Mouse (Mus musculus) liver, adult 2 months (tissue): Measurements from ENCODE around the gene Arl16. TPM values are rescaled to one million over a fixed set of nuclear protein-coding genes. Genes with fewer than 3 reads are reported as not detected.

Source experiments
- DNase-seq: peaks from one replicate; pipeline ENCODE4 v3.0.0-alpha.2; 2011; ENCODE audit warnings: low read depth, low spot score; ENCODE audit errors: extremely low read depth
- H3K27ac ChIP-seq: fragments of 200-500 bp; replicated peaks from 2 replicates; pipeline ENCODE4 v1.5.1; 2012; ENCODE audit warnings: low read depth, mild to moderate bottlenecking, control low read depth, inconsistent platforms, low read length; ENCODE audit not compliant: insufficient read depth
- H3K27me3 ChIP-seq: fragments of 200-500 bp; 2 replicates; pipeline ENCODE4 v1.6.1; 2012; ENCODE audit warnings: mild to moderate bottlenecking, moderate library complexity, low read length, inconsistent platforms; ENCODE audit not compliant: control insufficient read depth, insufficient read depth
- H3K36me3 ChIP-seq: fragments of 200-500 bp; 2 replicates; pipeline ENCODE4 v1.6.1; 2012; ENCODE audit warnings: low read length, inconsistent platforms; ENCODE audit not compliant: control insufficient read depth, insufficient read depth
- H3K4me1 ChIP-seq: fragments of 200-500 bp; 2 replicates; pipeline ENCODE4 v1.6.1; 2011; ENCODE audit warnings: low read length; ENCODE audit not compliant: control insufficient read depth, insufficient read depth
- H3K4me3 ChIP-seq: fragments of 200-500 bp; 2 replicates; pipeline ENCODE4 v1.5.1; 2011; ENCODE audit warnings: low read depth, mild to moderate bottlenecking, control low read depth, low read length, moderate library complexity; ENCODE audit not compliant: insufficient read depth
- H3K79me2 ChIP-seq: fragments of 200-500 bp; 2 replicates; pipeline ENCODE4 v1.6.1; 2012; ENCODE audit warnings: inconsistent platforms, mild to moderate bottlenecking, low read length, moderate library complexity; ENCODE audit not compliant: control insufficient read depth, insufficient read depth
- H3K9ac ChIP-seq: fragments of 200-500 bp; 2 replicates; pipeline ENCODE4 v1.6.1; 2012; ENCODE audit warnings: low read depth, mild to moderate bottlenecking, control low read depth, inconsistent platforms, low read length
- CTCF ChIP-seq: fragments of 200-500 bp; IDR thresholded peaks from 2 replicates; pipeline ENCODE4 v1.5.1; 2011; ENCODE audit warnings: low read depth, low read length, control low read depth
- POLR2A ChIP-seq: fragments of 200-500 bp; IDR thresholded peaks from 2 replicates; pipeline ENCODE4 v1.6.1; 2011; ENCODE audit warnings: low read length, control low read depth; ENCODE audit not compliant: insufficient read depth; ENCODE audit errors: extremely low read depth
- WGBS: fragments of 180-500 bp; shearing (Covaris S2); methylation state at CpG from one replicate; pipeline ENCODE4 v1.1.7; 2018; 5-methylcytosine and 5-hydroxymethylcytosine counted together
- polyA plus RNA-seq: library from polyadenylated mRNA; depleted of rRNA; stranded (reverse); fragments of >200 nt; gene quantifications from 2 replicates; pipeline ENCODE4 v1.2.3, GENCODE M21; 2012
- total RNA-seq: library from RNA; depleted of rRNA; stranded (reverse); fragments of >200 nt; gene quantifications from 2 replicates; pipeline ENCODE4 v1.2.3, GENCODE M21; 2014

Gene Arl16
- total and polyA plus RNA-seq, 2 experiments = 9.6 to 12.2 TPM

- TF ChIP-seq POLR2A = no peak
- H3K4me3 ChIP-seq = no peak overlapping the region
- no peak for DNase-seq
- H3K4me1 ChIP-seq = peaks cover 11% of the 10 kb centered on the region; the same call in 1 of the 2 replicates
- peaks cover 9% of the 10 kb centered on the region; the same call in 1 of the 2 replicates for H3K79me2 ChIP-seq
- WGBS = 88% methylated on average over 7 of the region's 7 CpGs
- H3K27me3 ChIP-seq = no peaks in the 10 kb centered on the region
- H3K27ac ChIP-seq = no peak overlapping the region
- H3K36me3 ChIP-seq = peaks cover 27% of the 10 kb centered on the region
- H3K9ac ChIP-seq = no peak overlapping the region
Measured at GRCm38 (mm10) chr11:120483448-120483934, 16.1 kb upstream of the Arl16 start.

GRCm38 (mm10) chr11:120472052-120472451 lies 4.6 kb upstream of the Arl16 start:
- Histone ChIP-seq H3K4me1 (peaks cover 20% of the 10 kb centered on the region), H3K27me3 (no peaks in the 10 kb centered on the region), H3K79me2 (peaks cover 14% of the 10 kb centered on the region), H3K4me3 (no peak overlapping the region), H3K9ac (peak overlapping the region; percentile 19; the same call in 1 of the 2 replicates), H3K27ac (peak overlapping the region; percentile 77), H3K36me3 (peaks cover 33% of the 10 kb centered on the region)
- peak; percentile 96 for DNase-seq
- TF ChIP-seq CTCF (0 out of 2 replicates have a peak, but pooled peaks have one; percentile 8), POLR2A (0 out of 2 replicates have a peak, but pooled peaks have one; percentile 45)
- 23% methylated on average over 6 of the region's 6 CpGs for WGBS

- TF ChIP-seq CTCF (no peak), POLR2A (no peak)
- WGBS = 0% methylated on average over 33 of the region's 33 CpGs
- H3K9ac ChIP-seq = peak overlapping the region; percentile 95
- H3K4me3 ChIP-seq = peak overlapping the region; percentile 90
- H3K36me3 ChIP-seq = peaks cover 11% of the 10 kb centered on the region
- no peak for DNase-seq
- H3K27me3 ChIP-seq = no peaks in the 10 kb centered on the region
- H3K4me1 ChIP-seq = peaks cover 25% of the 10 kb centered on the region
- peaks cover 10% of the 10 kb centered on the region for H3K79me2 ChIP-seq
- peak overlapping the region; percentile 59 for H3K27ac ChIP-seq
Measured at GRCm38 (mm10) chr11:120467736-120468092, 307 bp upstream of the Arl16 start.

- Histone ChIP-seq H3K27me3 (no peaks in the 10 kb centered on the region), H3K4me3 (no peak overlapping the region), H3K36me3 (peaks cover 7% of the 10 kb centered on the region), H3K27ac (no peak overlapping the region), H3K79me2 (peaks cover 10% of the 10 kb centered on the region), H3K4me1 (peaks cover 13% of the 10 kb centered on the region), H3K9ac (no peak overlapping the region)
- WGBS = 50% methylated on average over 4 of the region's 4 CpGs
- TF ChIP-seq CTCF (no peak), POLR2A (no peak)
- peak; percentile 61 for DNase-seq
Measured at GRCm38 (mm10) chr11:120465521-120465920, 1.9 kb downstream of the Arl16 start.

DNA sequence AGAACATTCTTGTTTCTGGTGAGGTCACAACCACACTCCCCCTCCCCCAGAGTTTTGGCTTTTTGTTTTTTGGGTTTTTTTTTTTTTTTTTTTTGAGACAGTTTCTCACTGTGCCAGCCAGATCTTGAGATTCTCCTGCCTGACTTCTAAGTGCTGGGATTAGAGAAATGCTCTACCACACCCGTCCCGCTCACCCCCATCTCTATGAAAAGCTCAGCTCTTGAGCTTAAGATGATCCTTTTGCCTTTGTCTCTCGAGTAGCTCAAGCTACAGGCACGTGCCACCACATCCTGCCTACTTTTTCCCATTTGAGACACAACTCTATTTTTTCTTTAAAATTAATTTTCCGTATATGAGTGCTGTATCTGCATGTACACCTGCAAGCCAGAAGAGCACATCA lies 3.0 kb downstream of the Arl16 start:
- TF ChIP-seq POLR2A (no peak), CTCF (no peak)
- H3K9ac ChIP-seq = no peak overlapping the region
- H3K4me3 ChIP-seq = no peak overlapping the region
- H3K79me2 ChIP-seq = peaks cover 13% of the 10 kb centered on the region
- DNase-seq = no peak
- 88% methylated on average over 5 of the region's 5 CpGs for WGBS
- H3K27me3 ChIP-seq = no peaks in the 10 kb centered on the region
- H3K36me3 ChIP-seq = no peaks in the 10 kb centered on the region
- peaks cover 13% of the 10 kb centered on the region for H3K4me1 ChIP-seq
- no peak overlapping the region for H3K27ac ChIP-seq

- H3K27ac ChIP-seq = no peak overlapping the region
- H3K36me3 ChIP-seq = no peaks in the 10 kb centered on the region
- H3K4me3 ChIP-seq = no peak overlapping the region
Measured at GRCm38 (mm10) chr11:120463536-120463935, 3.9 kb downstream of the Arl16 start.

More at GRCm38 (mm10) chr11:120463536-120463935, 3.9 kb downstream of the Arl16 start:
- peaks cover 13% of the 10 kb centered on the region for H3K79me2 ChIP-seq
- H3K27me3 ChIP-seq = no peaks in the 10 kb centered on the region
- H3K4me1 ChIP-seq = peaks cover 13% of the 10 kb centered on the region
- DNase-seq = no peak
- WGBS = 94% methylated on average over 2 of the region's 2 CpGs
- H3K9ac ChIP-seq = no peak overlapping the region
- TF ChIP-seq CTCF (no peak), POLR2A (no peak)
